15 mouse cellular contexts compared by ENCODE assay signal in the genomic region with DNA sequence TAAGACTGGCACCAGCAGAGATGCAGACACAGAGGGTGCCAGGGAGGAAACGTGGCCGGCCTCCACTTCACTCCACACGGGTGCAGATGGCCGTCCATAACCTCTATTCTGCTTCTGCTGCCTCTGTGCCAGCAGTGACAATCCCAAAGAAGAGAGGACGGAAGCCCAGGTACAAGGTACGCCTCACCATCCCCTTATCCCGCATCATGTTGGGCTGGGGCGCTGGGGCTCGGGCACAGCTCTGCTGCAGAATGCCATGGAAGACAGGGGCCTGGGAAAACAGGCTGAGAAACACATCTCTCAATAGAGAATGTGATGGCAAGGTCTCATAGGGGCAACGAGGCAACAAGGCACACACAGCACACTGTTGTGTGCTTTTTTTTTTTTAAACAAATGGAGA.
"Had no signal": no experiment of that assay in that cellular context is flagged by ENCODE, and none has a peak within 500 bp of the region (broad histone marks: within the 10 kb centered on the region; RNA-seq: fewer than 3 reads in every experiment).

No protein-coding gene starts in this region.

- H3K27me3 ChIP-seq: limb, embryonic 15.5 days; liver, embryonic 13.5 days; midbrain, embryonic 12.5 days; neural tube, embryonic 13.5 days; stomach, embryonic 15.5 days had no signal

- H3K4me3 ChIP-seq: limb, embryonic 15.5 days; liver, embryonic 13.5 days; midbrain, embryonic 12.5 days; neural tube, embryonic 13.5 days; stomach, embryonic 15.5 days had no signal

- H3K9ac ChIP-seq: limb, embryonic 15.5 days; liver, embryonic 13.5 days; midbrain, embryonic 12.5 days; neural tube, embryonic 13.5 days; stomach, embryonic 15.5 days had no signal

- DNase-seq: kidney, adult 9 months; kidney, postnatal 36 days; layer of hippocampus, adult 9-11 months; layer of hippocampus, postnatal 36 days; liver, embryonic 13.5 days; lung, adult 18-20 months; right cerebral cortex, postnatal 14 days; thymus, adult 18-20 months; thymus, postnatal 25 days had no signal

- H3K4me1 ChIP-seq: neural tube, embryonic 13.5 days had no signal

- H3K27ac ChIP-seq: kidney, postnatal 0 days; limb, embryonic 15.5 days; liver, embryonic 13.5 days; midbrain, embryonic 12.5 days; neural tube, embryonic 13.5 days; stomach, embryonic 15.5 days had no signal

- ATAC-seq: midbrain, embryonic 16.5 days had no signal

- H3K9me3 ChIP-seq: limb, embryonic 15.5 days; liver, embryonic 13.5 days; midbrain, embryonic 12.5 days; neural tube, embryonic 13.5 days; stomach, embryonic 15.5 days had no signal

- H3K4me2 ChIP-seq: limb, embryonic 15.5 days; liver, embryonic 13.5 days; midbrain, embryonic 12.5 days; neural tube, embryonic 13.5 days; stomach, embryonic 15.5 days had no signal

- H3K36me3 ChIP-seq: limb, embryonic 15.5 days; liver, embryonic 13.5 days; midbrain, embryonic 12.5 days; neural tube, embryonic 13.5 days; stomach, embryonic 15.5 days had no signal
